Mouse (Mus musculus) olfactory bulb, adult 2 months (tissue): ENCODE results near the gene Rfx4.

ENCODE experiments used
- CTCF ChIP-seq: fragments of 200-500 bp; IDR thresholded peaks from 2 replicates; pipeline ENCODE4 v1.5.1; 2012; ENCODE audit warnings: low read depth, mild to moderate bottlenecking, low read length, moderate library complexity; ENCODE audit not compliant: insufficient read depth
- POLR2A ChIP-seq: fragments of 200-500 bp; IDR thresholded peaks from 2 replicates; pipeline ENCODE4 v1.6.1; 2012; ENCODE audit warnings: mild to moderate bottlenecking, low read depth, low read length, moderate library complexity; ENCODE audit not compliant: insufficient read depth

DNA sequence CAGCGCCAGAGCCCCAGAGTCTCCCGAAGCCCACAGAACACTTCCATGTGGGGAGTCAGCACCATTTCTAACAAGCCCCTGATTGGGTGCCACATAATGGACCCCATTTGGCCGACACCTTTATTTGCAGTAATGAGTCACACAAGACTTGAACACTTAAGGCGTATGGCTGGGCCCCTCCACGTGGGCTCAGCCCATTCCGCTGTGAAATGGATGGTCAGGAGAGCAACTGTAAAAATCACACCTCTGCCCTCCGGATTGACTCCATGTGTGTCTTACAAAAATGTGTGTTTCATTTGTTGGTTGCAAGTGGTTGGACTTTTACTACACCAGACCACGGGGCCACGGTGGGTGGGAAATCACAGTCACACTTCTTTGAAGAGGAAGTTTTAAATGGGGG is 24.9 kb upstream of the Rfx4 start:
- TF ChIP-seq CTCF: no peak
- TF ChIP-seq POLR2A: no peak
